In genomic region chr17:72857677-72858633, GRCm38 (mm10) we compare ENCODE assay signal across 8 mouse cellular contexts. TPM values are rescaled to one million over a fixed set of nuclear protein-coding genes. Genes with fewer than 3 reads are reported as not detected.
A peak's percentile ranks its signal among the peaks of the same experiment; 100 is the strongest.
DNase-seq lines count a peak whose midpoint lies in the region; ATAC-seq and TF ChIP-seq lines count a peak whose summit lies in the region.

No protein-coding gene starts in this region.

- ATAC-seq in limb, embryonic 14.5 days (ENCODE audit: low FRiP score, low read depth): 0 out of 2 replicates have a peak, but pooled peaks have one; percentile 47
- ATAC-seq in monocyte, adult 5-6 weeks (replicated peaks; ENCODE audit: insufficient number of reproducible peaks, low FRiP score, low TSS enrichment, poor library complexity, severe bottlenecking): peak; percentile 73

- H3K27ac ChIP-seq in testis, adult 2 months (ENCODE audit: control insufficient read depth, insufficient read depth, low read depth, low read length): no peak overlapping the region
- H3K27ac ChIP-seq in limb, embryonic 14.5 days (replicated peaks; ENCODE audit: low read depth, low read length): no peak overlapping the region

- H3K4me3 ChIP-seq in testis, adult 2 months (ENCODE audit: control insufficient read depth, low read depth, low read length): no peak overlapping the region
- H3K4me3 ChIP-seq in limb, embryonic 14.5 days (replicated peaks; ENCODE audit: low read length): no peak overlapping the region

- no peak overlapping the region for H3K9ac ChIP-seq in limb, embryonic 14.5 days (ENCODE audit: low read depth, low read length, severe bottlenecking)

- no peaks in the 10 kb centered on the region for H3K27me3 ChIP-seq in testis, adult 2 months (ENCODE audit: control insufficient read depth, insufficient read depth, low read length)
- no peaks in the 10 kb centered on the region for H3K27me3 ChIP-seq in limb, embryonic 14.5 days (ENCODE audit: control insufficient read depth, insufficient read depth, low read length)

- DNase-seq in testis, postnatal 14 days (ENCODE audit: low spot score): no peak
- DNase-seq in cerebellum, postnatal 36 days: peak; percentile 46 to 59
- DNase-seq in gastrocnemius, postnatal 10 days: peak; percentile 56
- DNase-seq in kidney, adult 9 months: peak; percentile 59
- peak; percentile 51 for DNase-seq in limb, embryonic 14.5 days (ENCODE audit: low spot score)
- DNase-seq in spleen, postnatal 4 days (ENCODE audit: low spot score in 2 of 2): peak; percentile 49 to 81

- TF ChIP-seq POLR2A in testis, adult 2 months (IDR thresholded peaks at IDR 0.05; ENCODE audit: control insufficient read depth, low read depth, low read length): no peak
- no peak for TF ChIP-seq POLR2A in limb, embryonic 14.5 days (IDR thresholded peaks at IDR 0.05; ENCODE audit: borderline replicate concordance, extremely low read depth, insufficient read depth, insufficient read length)

- H3K9me3 ChIP-seq in limb, embryonic 14.5 days (ENCODE audit: control insufficient read depth, low read length): no peaks in the 10 kb centered on the region

- 57% methylated on average over 13 of the region's 13 CpGs for WGBS in limb, embryonic 14.5 days

- peak; percentile 16; the same call in 1 of the 2 replicates for TF ChIP-seq CTCF in testis, adult 2 months (IDR thresholded peaks at IDR 0.05; ENCODE audit: control insufficient read depth, insufficient read depth, insufficient replicate concordance, low read depth, low read length)

- no peaks in the 10 kb centered on the region for H3K4me1 ChIP-seq in testis, adult 2 months (ENCODE audit: control insufficient read depth, insufficient read depth, low read length)
- no peaks in the 10 kb centered on the region for H3K4me1 ChIP-seq in limb, embryonic 14.5 days (ENCODE audit: control insufficient read depth, insufficient read depth, low read length)

- no peaks in the 10 kb centered on the region for H3K36me3 ChIP-seq in testis, adult 2 months (ENCODE audit: control insufficient read depth, insufficient read depth, low read length)
- H3K36me3 ChIP-seq in limb, embryonic 14.5 days (ENCODE audit: control insufficient read depth, insufficient read depth, low read length): 0 out of 2 replicates have a peak, but pooled peaks cover 2% of the 10 kb centered on the region

- H3K4me2 ChIP-seq in limb, embryonic 14.5 days (replicated peaks; ENCODE audit: low read depth, low read length, severe bottlenecking): no peak overlapping the region

RNA-seq across cellular contexts. Expression of gene Ypel5, which starts 21.7 kb away (rescaled TPM):
- 35.5 and 43.0 TPM in 2 replicates for polyA plus RNA-seq in testis, adult 2 months (2012; rRNA removed)
- 10 to 100 TPM; 30.6 to 32.5 TPM for total RNA-seq in gastrocnemius, postnatal 10 days (2021)
- 16.9 and 21.3 TPM in 2 replicates for polyA plus RNA-seq in limb, embryonic 14.5 days (2012; rRNA removed)
- polyA plus RNA-seq in limb, embryonic 14.5 days (2014; fragmentation: Nextera tagmentation; extraction: Ambion mirVana): 55.1 and 57.5 TPM in 2 replicates
- total RNA-seq in monocyte, adult 5-6 weeks (2017): 165 to 238 TPM (median 228 TPM) in 3 replicates
